Mouse (Mus musculus) leukemia stem cell, adult 10-12 weeks (primary cell): ENCODE results near the gene Lrfn4. TPM values are rescaled to one million over a fixed set of nuclear protein-coding genes. Genes with fewer than 3 reads are reported as not detected.

Experiments
- polyA plus RNA-seq: library from polyadenylated mRNA; stranded (reverse); fragments of >175 nt; gene quantifications from 2 replicates; pipeline ENCODE4 v1.2.3, GENCODE M21; 2012; ENCODE audit warnings: low replicate concordance

Gene Lrfn4
- 8.4 and 9.4 TPM in 2 replicates for polyA plus RNA-seq

DNA sequence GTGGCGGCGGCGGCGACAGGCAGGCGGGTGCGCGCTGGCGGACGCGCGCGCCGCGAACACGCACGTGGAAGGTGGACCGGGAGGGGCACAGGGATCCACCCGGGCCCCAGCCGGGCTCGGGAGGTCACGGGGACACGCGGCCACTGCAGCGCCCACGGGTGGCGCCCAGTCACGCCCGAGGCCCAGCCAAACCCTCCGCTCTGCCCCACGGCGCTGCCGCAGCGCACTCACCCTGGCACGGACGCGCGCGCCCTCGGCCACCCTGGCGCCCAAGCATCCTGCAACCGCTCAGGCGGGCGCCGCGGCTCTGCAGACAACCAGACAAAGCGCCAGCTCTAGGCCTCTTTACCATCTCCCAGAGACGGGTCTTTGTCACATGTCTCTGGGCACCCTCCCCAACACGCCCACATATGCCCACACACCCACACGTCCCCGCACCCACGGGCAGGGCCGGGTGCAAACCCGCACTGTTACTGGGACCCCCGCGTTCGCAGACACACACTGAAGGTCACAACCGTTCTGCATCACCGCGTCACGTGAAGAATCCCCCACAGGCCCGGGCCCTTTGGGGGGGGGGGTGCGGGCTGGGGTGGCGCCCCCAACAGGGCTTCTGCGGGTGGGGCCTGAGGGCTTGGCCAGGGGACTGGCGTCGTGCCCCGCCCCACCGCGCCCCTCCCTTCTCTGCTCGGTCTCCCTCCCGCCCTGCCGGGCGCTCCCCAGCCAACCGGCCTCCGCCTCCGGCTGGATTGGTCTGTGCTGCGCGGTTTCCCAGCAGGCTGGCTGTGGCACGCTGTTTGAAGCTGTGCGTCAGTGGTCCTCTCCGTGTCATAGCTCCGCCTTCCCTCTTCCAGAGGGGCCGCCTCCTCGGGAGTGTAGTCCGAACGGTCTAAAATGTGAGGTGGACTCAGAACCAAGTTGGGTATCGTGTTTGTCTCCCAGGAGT lies at the start of gene Lrfn4:
TSS of gene Lrfn4 (minus strand) at position 517 of the 943 bp plus-strand sequence.

DNA sequence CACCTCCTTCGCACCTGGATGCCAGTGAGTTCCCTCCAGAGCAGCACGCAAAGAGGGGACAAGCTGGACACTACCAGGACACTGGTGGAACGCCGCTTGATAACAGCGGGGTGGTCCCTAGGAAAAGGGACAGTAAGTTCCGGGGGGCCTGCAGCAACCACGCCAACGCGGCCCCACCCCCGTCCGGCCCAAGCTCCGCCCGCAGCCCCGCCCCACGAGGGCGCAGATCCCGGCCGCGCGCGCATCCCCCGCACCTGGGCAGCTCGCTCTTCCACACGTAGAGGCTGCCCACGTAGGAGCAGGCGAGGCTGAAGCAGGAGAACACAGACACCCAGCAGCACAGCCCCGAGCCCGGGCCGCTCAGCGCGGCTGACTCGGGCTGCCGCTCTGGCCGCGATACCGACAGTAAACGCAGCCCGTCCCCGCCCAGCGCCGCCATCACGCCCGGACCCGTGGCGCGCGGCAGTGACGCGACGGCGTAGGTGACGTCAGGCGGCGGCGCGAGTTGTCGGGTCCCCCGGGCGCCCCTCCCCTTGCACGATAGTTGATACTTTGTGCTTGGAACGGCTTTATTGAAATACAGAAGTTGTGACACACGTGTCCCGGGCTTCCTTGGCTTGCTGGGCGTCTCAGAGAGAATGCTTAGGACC lies 9.8 kb upstream of the Lrfn4 start, which contains the start of gene Rce1:
TSS of gene Rce1 (minus strand) at position 463 of the 650 bp plus-strand sequence.

Other genes with a start within 250 kb of the Lrfn4 start
- 52.8 and 66.9 TPM in 2 replicates for gene Kdm2a, start 217.4 kb downstream of the Lrfn4 start, polyA plus RNA-seq
- gene Rhod, start 176.2 kb downstream of the Lrfn4 start, polyA plus RNA-seq, result not detected in 2 replicates
- 0.09 TPM in 1 of 2 replicates, not detected in the other for gene Syt12, start 138.2 kb downstream of the Lrfn4 start, polyA plus RNA-seq
- gene 2010003K11Rik, start 117.1 kb downstream of the Lrfn4 start, polyA plus RNA-seq, result not detected in 2 replicates
- gene Pcx, start 105.2 kb downstream of the Lrfn4 start, polyA plus RNA-seq, result 18.9 and 31.7 TPM in 2 replicates
- 10.5 and 69.0 TPM in 2 replicates for gene Rce1, start 10.0 kb upstream of the Lrfn4 start, polyA plus RNA-seq
- 1.1 TPM in 1 of 2 replicates, not detected in the other for gene Gm960, start 83.0 kb upstream of the Lrfn4 start, polyA plus RNA-seq
- gene Sptbn2, start 95.5 kb upstream of the Lrfn4 start, polyA plus RNA-seq, result 0.06 and 0.20 TPM in 2 replicates
- gene Rbm4b, start 140.8 kb upstream of the Lrfn4 start, polyA plus RNA-seq, result 3.1 and 4.8 TPM in 2 replicates
- 3.0 and 9.7 TPM in 2 replicates for gene Rbm4, start 178.2 kb upstream of the Lrfn4 start, polyA plus RNA-seq
- gene Gm21992, start 195.9 kb upstream of the Lrfn4 start, polyA plus RNA-seq, result 3.5 and 7.0 TPM in 2 replicates
- 23.2 and 88.3 TPM in 2 replicates for gene Rbm14, start 196.0 kb upstream of the Lrfn4 start, polyA plus RNA-seq
- gene Ccs, start 223.7 kb upstream of the Lrfn4 start, polyA plus RNA-seq, result 21.4 and 110 TPM in 2 replicates
- not detected in 2 replicates for gene Ccdc87, start 223.7 kb upstream of the Lrfn4 start, polyA plus RNA-seq
- gene Ctsf, start 239.5 kb upstream of the Lrfn4 start, polyA plus RNA-seq, result 17.8 and 31.5 TPM in 2 replicates